Mouse (Mus musculus) heart, embryonic 11.5 days (tissue): Measurements from ENCODE around the gene Kif5a. TPM values are rescaled to one million over a fixed set of nuclear protein-coding genes. Genes with fewer than 3 reads are reported as not detected.

ENCODE experiments used
- ATAC-seq: fragments of 200-750 bp; cut with Nextera tagmentation; replicated peaks from 2 replicates; pipeline ENCODE4 v1.8.0; 2017; ENCODE audit warnings: moderate library complexity; ENCODE audit not compliant: insufficient number of reproducible peaks, low FRiP score, low TSS enrichment
- H3K27ac ChIP-seq: fragments of 300-500 bp; sonication (generic); 2 replicates; pipeline ENCODE4 v1.5.1; 2014; ENCODE audit warnings: mild to moderate bottlenecking, low read depth, low read length
- H3K27me3 ChIP-seq: fragments of 300-500 bp; sonication (generic); 2 replicates; pipeline ENCODE4 v1.6.1; 2014; ENCODE audit warnings: mild to moderate bottlenecking, low read length, mixed read lengths; ENCODE audit not compliant: control insufficient read depth, insufficient read depth
- H3K36me3 ChIP-seq: fragments of 300-500 bp; sonication (generic); 2 replicates; pipeline ENCODE4 v1.6.1; 2014; ENCODE audit warnings: mild to moderate bottlenecking, low read length, moderate library complexity, mixed read lengths; ENCODE audit not compliant: control insufficient read depth, insufficient read depth
- H3K4me1 ChIP-seq: fragments of 300-500 bp; sonication (generic); 2 replicates; pipeline ENCODE4 v1.6.1; 2014; ENCODE audit warnings: low read length; ENCODE audit not compliant: control insufficient read depth, insufficient read depth
- H3K4me2 ChIP-seq: fragments of 300-500 bp; sonication (generic); 2 replicates; pipeline ENCODE4 v1.6.1; 2014; ENCODE audit warnings: mild to moderate bottlenecking, moderate library complexity
- H3K4me3 ChIP-seq: fragments of 300-500 bp; sonication (generic); 2 replicates; pipeline ENCODE4 v1.5.1; 2014; ENCODE audit warnings: low read depth, low read length
- H3K9ac ChIP-seq: fragments of 300-500 bp; sonication (generic); 2 replicates; pipeline ENCODE4 v1.6.1; 2014; ENCODE audit warnings: mild to moderate bottlenecking, low read depth, low read length, moderate library complexity
- H3K9me3 ChIP-seq: fragments of 300-500 bp; sonication (generic); replicated peaks from 2 replicates; pipeline ENCODE4 v1.6.1; 2016; ENCODE audit warnings: low read length; ENCODE audit not compliant: control insufficient read depth
- WGBS: fragments of 180-500 bp; shearing (Covaris S2); extraction: QIAGEN DNeasy Blood & Tissue Kit; methylation state at CpG from one replicate; pipeline ENCODE4 v1.1.7; 2014; ENCODE audit not compliant: insufficient replicate concordance; 5-methylcytosine and 5-hydroxymethylcytosine counted together
- polyA plus RNA-seq: library from polyadenylated mRNA; unstranded; fragments of >200 nt; fragmentation: Nextera tagmentation; extraction: Ambion mirVana; gene quantifications from 2 replicates; pipeline ENCODE4 v1.2.1, GENCODE M21; 2014

Gene Kif5a
- polyA plus RNA-seq, 1 experiment from 2014 or later, result 1.6 TPM

DNA sequence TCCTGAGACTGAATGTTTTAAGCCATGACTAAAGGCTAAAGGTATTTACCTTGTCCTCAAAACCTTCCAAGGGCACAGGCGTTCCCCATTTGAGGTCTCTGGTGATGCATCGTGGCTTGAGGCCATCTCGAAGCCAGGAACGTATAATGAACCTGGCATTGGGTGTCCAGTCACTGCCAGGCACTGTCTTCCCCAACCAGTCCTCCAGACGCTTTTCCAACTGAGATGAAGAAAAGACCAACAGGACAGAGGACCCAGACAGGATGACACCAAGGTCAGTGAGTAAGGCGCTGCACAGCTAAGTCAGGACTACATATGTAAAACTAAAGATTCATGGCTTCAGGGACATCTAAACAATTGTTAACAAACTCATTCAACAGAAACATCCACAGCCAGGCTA, 37.2 kb upstream of the Kif5a start:
- Histone ChIP-seq H3K27me3 (no peaks in the 10 kb centered on the region), H3K9ac (no peak overlapping the region), H3K4me1 (peaks cover 8% of the 10 kb centered on the region), H3K27ac (no peak overlapping the region), H3K9me3 (no peaks in the 10 kb centered on the region), H3K36me3 (peaks cover 63% of the 10 kb centered on the region), H3K4me3 (no peak overlapping the region), H3K4me2 (no peak overlapping the region)
- no peak for ATAC-seq
- WGBS, result 94% methylated on average over 6 of the region's 6 CpGs

DNA sequence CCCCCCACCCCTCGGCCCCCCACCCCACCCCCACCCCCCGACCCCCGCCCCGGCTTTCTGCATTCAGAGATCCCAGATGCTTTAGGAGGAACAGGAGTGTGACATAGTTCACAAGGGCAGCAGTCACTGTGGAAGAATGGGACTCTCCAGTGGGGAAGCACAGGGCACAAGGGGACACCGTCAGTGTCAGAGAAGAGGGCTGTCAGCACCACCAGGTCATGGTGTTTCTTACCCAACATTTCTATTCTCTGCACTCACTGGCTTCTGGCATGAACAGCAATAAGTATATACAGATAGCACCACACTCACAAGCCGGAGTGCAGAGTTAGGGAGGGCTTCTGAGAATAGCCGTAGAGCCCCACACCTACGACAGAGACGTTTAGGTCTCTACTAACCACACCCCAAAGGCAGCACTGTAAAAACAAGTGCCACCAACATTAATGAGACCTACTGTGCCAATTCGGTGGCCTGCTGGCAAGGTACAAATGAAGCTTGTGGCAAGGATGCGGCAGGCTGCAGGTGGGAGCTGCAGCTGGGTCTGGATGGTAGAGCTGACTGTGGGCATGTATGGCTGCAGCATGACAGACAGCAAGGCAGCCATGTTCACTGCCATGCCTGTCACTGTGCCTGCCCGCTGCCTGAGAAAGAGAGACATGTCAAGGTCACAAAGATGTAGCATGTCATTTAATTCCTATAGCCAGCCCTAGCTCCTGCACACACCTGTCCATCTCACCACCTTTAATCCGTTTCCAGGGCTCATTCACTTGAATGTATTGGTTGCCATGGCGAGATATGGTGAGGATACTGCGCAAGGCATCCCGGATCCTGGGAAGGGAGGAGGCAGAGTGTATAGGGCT, 34.1 kb upstream of the Kif5a start:
- Histone ChIP-seq H3K36me3 (peaks cover 55% of the 10 kb centered on the region), H3K4me3 (no peak overlapping the region), H3K4me2 (no peak overlapping the region), H3K9me3 (no peaks in the 10 kb centered on the region), H3K27ac (peak overlapping the region; percentile 47; the same call in 1 of the 2 replicates), H3K27me3 (no peaks in the 10 kb centered on the region), H3K4me1 (peaks cover 22% of the 10 kb centered on the region), H3K9ac (no peak overlapping the region)
- no peak for ATAC-seq
- WGBS, result 66% methylated on average over 16 of the region's 16 CpGs

DNA sequence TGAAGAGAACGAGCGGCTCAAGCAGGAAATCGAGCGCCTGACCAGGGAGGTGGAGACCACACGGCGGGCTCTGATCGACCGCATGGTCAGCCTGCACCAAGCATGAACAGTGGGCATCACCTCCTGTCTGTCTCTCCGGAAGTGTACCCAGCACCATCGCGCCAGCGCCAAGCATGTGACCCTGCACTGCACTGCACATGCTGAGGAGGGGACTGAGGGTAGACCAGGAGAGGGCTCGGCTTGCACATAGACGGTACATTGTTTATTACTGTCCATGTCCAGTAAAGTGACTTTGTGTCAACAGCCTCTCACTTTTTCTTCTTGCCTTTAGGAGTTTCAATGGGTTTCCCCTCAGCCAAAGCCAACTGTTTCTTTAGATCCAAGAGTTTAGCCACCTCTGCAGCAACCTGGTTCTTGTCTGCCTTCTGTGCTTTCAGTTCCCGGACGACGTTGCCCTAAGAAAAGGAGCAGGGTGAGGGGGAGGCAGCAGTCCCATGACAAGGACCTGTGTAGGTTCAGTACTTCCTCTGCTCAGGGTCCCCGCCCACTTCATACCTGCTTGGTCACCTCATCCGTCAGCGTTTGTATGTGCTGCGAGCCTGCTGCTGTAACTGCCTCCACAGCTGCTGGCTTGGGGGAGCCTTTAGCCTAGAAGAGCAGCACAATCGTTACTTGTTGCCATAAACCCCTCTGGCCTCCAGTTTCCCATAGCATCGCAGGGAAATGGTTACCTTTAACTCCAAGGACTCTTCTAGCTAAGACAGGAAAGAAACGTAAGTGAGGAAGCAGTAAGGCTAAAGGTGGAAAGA, 33.0 kb upstream of the Kif5a start:
- whole genome bisulfite sequencing, result 88% methylated on average over 24 of the region's 24 CpGs
- no peak overlapping the region for H3K9ac ChIP-seq
- no peak overlapping the region for H3K27ac ChIP-seq

DNA sequence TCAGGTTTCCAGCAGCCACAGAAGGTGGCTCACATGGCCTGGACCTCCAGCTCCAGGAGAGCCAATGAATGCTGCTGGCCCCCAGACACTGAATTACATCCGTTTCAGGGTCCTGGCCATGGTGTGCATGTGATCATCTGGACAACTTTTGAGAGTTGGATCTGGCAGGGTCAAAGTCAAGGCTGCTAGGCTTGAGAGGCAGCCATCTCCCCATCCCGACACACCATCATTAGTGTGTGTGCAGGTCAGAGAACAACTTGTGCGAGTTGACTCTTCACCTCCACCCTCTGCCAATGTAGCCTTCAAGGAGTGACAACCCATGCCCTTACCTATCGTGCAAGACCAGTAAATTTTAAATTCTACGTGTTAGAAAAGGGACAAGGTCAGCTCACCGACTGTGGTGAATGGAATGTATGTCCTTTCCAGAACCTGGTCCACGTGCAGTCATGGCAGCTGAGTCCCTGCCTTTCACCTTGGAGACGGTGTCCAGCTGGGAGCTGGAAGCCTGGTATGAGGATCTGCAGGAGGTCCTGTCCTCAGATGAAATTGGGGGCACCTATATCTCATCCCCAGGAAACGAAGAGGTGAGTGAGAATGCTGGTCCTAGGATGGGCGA, 31.9 kb upstream of the Kif5a start:
- H3K4me1 ChIP-seq, result peaks cover 30% of the 10 kb centered on the region
- H3K9ac ChIP-seq, result no peak overlapping the region
- no peak overlapping the region for H3K27ac ChIP-seq
- no peak for ATAC-seq
- H3K4me2 ChIP-seq, result no peak overlapping the region
- H3K27me3 ChIP-seq, result no peaks in the 10 kb centered on the region
- H3K9me3 ChIP-seq, result no peaks in the 10 kb centered on the region
- whole genome bisulfite sequencing, result 92% methylated on average over 10 of the region's 10 CpGs
- peaks cover 41% of the 10 kb centered on the region for H3K36me3 ChIP-seq
- H3K4me3 ChIP-seq, result no peak overlapping the region

More for the DNA sequence above, 33.0 kb upstream of the Kif5a start:
- no peaks in the 10 kb centered on the region for H3K27me3 ChIP-seq
- H3K4me1 ChIP-seq, result peaks cover 30% of the 10 kb centered on the region
- ATAC-seq, result no peak
- no peaks in the 10 kb centered on the region for H3K9me3 ChIP-seq
- no peak overlapping the region for H3K4me2 ChIP-seq
- no peak overlapping the region for H3K4me3 ChIP-seq
- peaks cover 46% of the 10 kb centered on the region for H3K36me3 ChIP-seq

DNA sequence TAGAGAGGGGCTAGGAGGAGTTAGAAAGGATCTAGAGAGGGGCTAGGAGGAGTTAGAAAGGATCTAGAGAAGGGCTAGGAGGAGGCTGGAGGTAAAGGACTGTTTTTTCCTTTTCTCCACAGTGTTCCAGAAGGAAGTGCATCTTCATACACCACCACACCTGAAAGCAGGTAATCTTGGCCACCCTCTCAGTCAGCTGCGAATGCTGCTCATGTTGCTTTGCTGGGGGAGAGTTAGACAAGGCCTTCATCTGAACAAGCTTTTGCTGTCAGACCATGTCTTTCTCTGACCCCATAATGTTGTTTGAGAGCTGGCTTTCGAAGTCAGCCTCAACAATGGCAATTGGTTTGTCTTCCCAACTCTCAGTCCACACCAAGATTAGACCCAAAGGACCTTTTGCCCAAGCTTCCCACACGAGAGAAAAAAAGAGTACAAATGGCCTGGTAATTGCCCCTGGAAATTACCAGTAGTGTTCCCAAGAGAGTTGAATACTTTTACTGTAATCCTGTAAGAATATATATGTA, 30.5 kb upstream of the Kif5a start:
- Histone ChIP-seq H3K27me3 (no peaks in the 10 kb centered on the region), H3K27ac (no peak overlapping the region), H3K9me3 (no peaks in the 10 kb centered on the region), H3K4me3 (no peak overlapping the region), H3K4me2 (no peak overlapping the region), H3K36me3 (peaks cover 30% of the 10 kb centered on the region), H3K9ac (no peak overlapping the region), H3K4me1 (peaks cover 35% of the 10 kb centered on the region)
- ATAC-seq, result no peak
- WGBS, result 85% methylated on average over 3 of the region's 3 CpGs

DNA sequence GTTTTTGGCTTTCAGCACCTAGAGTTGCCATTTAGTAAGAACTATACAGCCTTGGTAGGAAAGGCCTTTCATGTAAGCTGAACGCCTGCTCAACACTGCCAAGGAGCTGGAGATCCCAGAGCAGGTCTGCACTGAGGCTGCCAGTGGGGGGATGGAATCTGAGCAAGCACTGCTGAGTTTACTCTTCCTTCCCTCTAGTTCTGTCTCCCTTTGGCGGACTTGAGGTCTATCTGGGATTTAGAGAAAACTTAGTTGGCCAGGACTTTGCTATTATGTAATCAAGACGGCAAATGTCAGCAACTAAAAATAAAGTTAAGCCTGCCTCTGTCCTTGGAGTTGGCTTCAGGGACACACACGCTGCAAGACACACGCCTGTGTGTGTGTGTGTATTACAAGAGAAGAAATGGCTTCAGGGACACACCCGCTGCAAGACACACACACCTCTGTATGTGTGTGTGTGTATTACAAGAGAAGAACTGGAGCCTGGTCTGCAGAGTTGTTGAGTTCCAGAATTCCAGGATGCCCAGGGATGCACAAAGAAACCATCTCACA, 29.9 kb upstream of the Kif5a start:
- H3K36me3 ChIP-seq, result peaks cover 30% of the 10 kb centered on the region

DNA sequence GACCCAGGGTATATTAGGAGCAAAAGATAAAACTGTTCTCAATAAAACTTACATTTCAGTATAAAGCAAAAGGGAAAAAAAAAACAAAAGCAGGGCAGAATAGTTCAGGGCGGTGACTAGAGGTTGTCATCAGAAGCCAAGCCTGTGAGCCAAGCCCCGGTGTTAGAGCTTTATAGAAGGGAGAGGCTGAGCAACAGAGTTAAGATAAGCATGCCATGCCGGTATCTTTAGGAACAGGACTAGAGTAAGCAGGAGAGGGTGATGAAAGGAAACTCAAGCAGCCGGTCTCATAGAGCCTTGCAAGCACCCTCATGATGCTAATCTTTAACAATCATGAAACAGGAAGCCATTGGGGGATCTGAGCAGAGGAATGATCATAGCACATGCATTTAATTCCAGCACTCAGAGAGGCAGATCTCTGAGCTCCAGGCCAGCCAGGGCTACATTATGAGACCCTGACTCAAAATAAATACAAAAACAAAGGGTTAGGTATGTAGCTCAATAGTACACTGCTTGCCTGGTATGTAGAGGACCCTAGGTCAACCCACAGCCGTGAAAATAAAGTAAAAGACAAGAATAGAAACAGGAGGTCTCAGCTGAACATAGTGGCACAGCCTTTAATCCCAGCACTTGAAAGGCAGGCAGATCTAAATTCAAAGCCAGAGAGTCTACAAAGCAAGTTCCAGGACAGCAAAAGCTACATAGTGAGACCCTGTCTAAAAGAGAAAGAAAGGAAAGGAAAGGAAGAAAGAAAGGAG, 28.9 kb upstream of the Kif5a start:
- Histone ChIP-seq H3K9ac (peak overlapping the region; percentile 88), H3K4me2 (peak overlapping the region; percentile 93), H3K4me3 (peak overlapping the region; percentile 84), H3K9me3 (no peaks in the 10 kb centered on the region), H3K4me1 (peaks cover 38% of the 10 kb centered on the region), H3K27ac (peak overlapping the region; percentile 98), H3K36me3 (peaks cover 29% of the 10 kb centered on the region), H3K27me3 (no peaks in the 10 kb centered on the region)
- ATAC-seq, result no peak
- WGBS, result 13% methylated on average over 5 of the region's 5 CpGs

More for the DNA sequence above, 29.9 kb upstream of the Kif5a start:
- H3K4me1 ChIP-seq, result peaks cover 36% of the 10 kb centered on the region
- H3K9ac ChIP-seq, result no peak overlapping the region
- WGBS, result 70% methylated on average over 6 of the region's 6 CpGs
- H3K27me3 ChIP-seq, result no peaks in the 10 kb centered on the region
- H3K27ac ChIP-seq, result no peak overlapping the region
- ATAC-seq, result no peak
- H3K9me3 ChIP-seq, result no peaks in the 10 kb centered on the region
- peak overlapping the region; percentile 93 for H3K4me2 ChIP-seq
- peak overlapping the region; percentile 16; the same call in 1 of the 2 replicates for H3K4me3 ChIP-seq
